Comparison of ENCODE assay signal across 14 mouse cellular contexts in the genomic region with DNA sequence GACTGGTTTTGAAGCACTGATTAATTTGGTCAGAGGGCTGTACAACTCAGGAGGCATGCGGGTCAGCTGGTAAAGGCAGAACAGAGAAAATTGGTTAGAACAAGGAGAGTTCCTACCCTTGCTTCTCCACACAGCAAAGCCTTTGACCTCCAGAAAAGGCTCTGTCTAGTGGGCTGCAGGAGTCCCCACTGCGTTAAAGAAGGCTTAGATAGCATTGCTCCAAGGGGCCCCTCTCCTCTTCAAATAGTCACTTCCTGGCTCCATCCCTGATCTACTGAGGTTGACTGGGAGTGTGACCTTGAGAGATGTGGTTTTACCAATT.
A peak's percentile ranks its signal among the peaks of the same experiment; 100 is the strongest.
DNase-seq lines count a peak whose midpoint lies in the region; ATAC-seq and TF ChIP-seq lines count a peak whose summit lies in the region.
"Had no signal": no experiment of that assay in that cellular context is flagged by ENCODE, and none has a peak within 500 bp of the region (broad histone marks: within the 10 kb centered on the region; RNA-seq: fewer than 3 reads in every experiment).

No protein-coding gene starts in this region.

- H3K27me3 ChIP-seq in forebrain, embryonic 10.5 days (ENCODE audit: poor library complexity, severe bottlenecking): peaks cover 33% of the 10 kb centered on the region
- H3K27me3 ChIP-seq in hindbrain, embryonic 14.5 days (ENCODE audit: control insufficient read depth, insufficient read depth, low read length): no peaks in the 10 kb centered on the region
- H3K27me3 ChIP-seq in midbrain, embryonic 16.5 days (ENCODE audit: control insufficient read depth, insufficient read depth, low read depth, low read length): no peaks in the 10 kb centered on the region
- H3K27me3 ChIP-seq in cerebellum, adult 2 months (ENCODE audit: control insufficient read depth, insufficient read depth, low read length): no peaks in the 10 kb centered on the region

- H3K9ac ChIP-seq in hindbrain, embryonic 14.5 days: peak overlapping the region; percentile 24; the same call in 1 of the 2 replicates
- H3K9ac ChIP-seq in midbrain, embryonic 16.5 days (ENCODE audit: low read depth, low read length): 0 out of 2 replicates have a peak overlapping the region, but pooled peaks have one; percentile 10
- H3K9ac ChIP-seq: embryonic facial prominence, embryonic 15.5 days had no signal

- TF ChIP-seq CTCF in cerebellum, adult 2 months (IDR thresholded peaks at IDR 0.05; ENCODE audit: borderline replicate concordance, insufficient read depth, low read depth, low read length): no peak

- no peak for TF ChIP-seq POLR2A in cerebellum, adult 2 months (IDR thresholded peaks at IDR 0.05; ENCODE audit: borderline replicate concordance, insufficient read depth, low read length)

- peak overlapping the region; percentile 32 for H3K4me2 ChIP-seq in hindbrain, embryonic 14.5 days (replicated peaks)
- H3K4me2 ChIP-seq in midbrain, embryonic 16.5 days (ENCODE audit: low read length): peak overlapping the region; percentile 45
- H3K4me2 ChIP-seq: embryonic facial prominence, embryonic 15.5 days; heart, embryonic 11.5 days had no signal

- peaks cover 74% of the 10 kb centered on the region for H3K4me1 ChIP-seq in forebrain, embryonic 10.5 days
- peaks cover 15% of the 10 kb centered on the region; the same call in 1 of the 2 replicates for H3K4me1 ChIP-seq in hindbrain, embryonic 14.5 days (replicated peaks; ENCODE audit: control insufficient read depth, insufficient read depth, low read length)
- peaks cover 15% of the 10 kb centered on the region for H3K4me1 ChIP-seq in midbrain, embryonic 16.5 days (ENCODE audit: control insufficient read depth, insufficient read depth, low read length)
- H3K4me1 ChIP-seq in cerebellum, adult 2 months (ENCODE audit: control insufficient read depth, insufficient read depth, low read length): no peaks in the 10 kb centered on the region
- H3K4me1 ChIP-seq: embryonic facial prominence, embryonic 15.5 days had no signal

- peak overlapping the region; percentile 60; the same call in 1 of the 2 replicates for H3K27ac ChIP-seq in forebrain, embryonic 10.5 days
- 0 out of 2 replicates have a peak overlapping the region, but pooled peaks have one; percentile 1 for H3K27ac ChIP-seq in hindbrain, embryonic 14.5 days
- H3K27ac ChIP-seq in midbrain, embryonic 16.5 days (ENCODE audit: low read length): no peak overlapping the region; the same call in 1 of the 2 replicates
- no peak overlapping the region for H3K27ac ChIP-seq in cerebellum, adult 2 months (ENCODE audit: insufficient read depth, low read length)
- H3K27ac ChIP-seq: embryonic facial prominence, embryonic 15.5 days; stomach, postnatal 0 days had no signal

- WGBS in forebrain, embryonic 10.5 days: 5% methylated on average over 2 of the region's 2 CpGs
- WGBS in hindbrain, embryonic 14.5 days: 4% methylated on average over 2 of the region's 2 CpGs
- WGBS in midbrain, embryonic 16.5 days: 13% methylated on average over 2 of the region's 2 CpGs
- 54% methylated on average over 2 of the region's 2 CpGs for WGBS in cerebellum, adult 2 months

- DNase-seq in embryo, embryonic 9.5 days (ENCODE audit: extremely low spot score): peak; percentile 43
- no peak for DNase-seq in embryo, embryonic 10.5 days (ENCODE audit: low spot score)
- DNase-seq in forebrain, embryonic 10.5 days (ENCODE audit: extremely low spot score, low spot score): no peak
- no peak for DNase-seq in hindbrain, embryonic 14.5 days (ENCODE audit: low spot score)
- no peak for DNase-seq in cerebellum, adult 2 months
- DNase-seq in layer of hippocampus, adult 9-10 months (ENCODE audit: low spot score): no peak
- DNase-seq: cerebellum, adult 9-10 months; layer of hippocampus, adult 9-11 months; lung, adult 18-20 months had no signal

- peak overlapping the region; percentile 26; the same call in 1 of the 2 replicates for H3K4me3 ChIP-seq in forebrain, embryonic 10.5 days
- H3K4me3 ChIP-seq in hindbrain, embryonic 14.5 days (replicated peaks; ENCODE audit: low read length): no peak overlapping the region
- H3K4me3 ChIP-seq in midbrain, embryonic 16.5 days (ENCODE audit: low read depth, low read length): no peak overlapping the region
- no peak overlapping the region for H3K4me3 ChIP-seq in cerebellum, adult 2 months (replicated peaks; ENCODE audit: insufficient read depth, low read depth, low read length)
- H3K4me3 ChIP-seq: embryonic facial prominence, embryonic 15.5 days had no signal

- no peaks in the 10 kb centered on the region for H3K36me3 ChIP-seq in forebrain, embryonic 10.5 days (replicated peaks)
- no peaks in the 10 kb centered on the region for H3K36me3 ChIP-seq in hindbrain, embryonic 14.5 days (replicated peaks; ENCODE audit: control insufficient read depth, insufficient read depth)
- no peaks in the 10 kb centered on the region for H3K36me3 ChIP-seq in midbrain, embryonic 16.5 days (ENCODE audit: control insufficient read depth, insufficient read depth, low read length)
- H3K36me3 ChIP-seq: embryonic facial prominence, embryonic 15.5 days had no signal

- peak; percentile 63 for ATAC-seq in hindbrain, embryonic 14.5 days (ENCODE audit: low FRiP score)
- ATAC-seq in midbrain, embryonic 16.5 days: peak; percentile 71
- no peak for ATAC-seq in megakaryocyte, adult 5-6 weeks (ENCODE audit: poor library complexity, severe bottlenecking)

- no peaks in the 10 kb centered on the region for H3K9me3 ChIP-seq in forebrain, embryonic 10.5 days
- no peaks in the 10 kb centered on the region for H3K9me3 ChIP-seq in hindbrain, embryonic 14.5 days (ENCODE audit: control insufficient read depth, low read length)
- H3K9me3 ChIP-seq in midbrain, embryonic 16.5 days (replicated peaks; ENCODE audit: control insufficient read depth, low read length, poor library complexity, severe bottlenecking): no peaks in the 10 kb centered on the region
- H3K9me3 ChIP-seq: embryonic facial prominence, embryonic 15.5 days had no signal

Comparison
In these comparisons a context has a peak if more than half of its experiments do, and no peak if none do; other contexts are left out.
1. H3K27ac ChIP-seq: peak in forebrain, embryonic 10.5 days (single experiment) and hindbrain, embryonic 14.5 days (single experiment); none in midbrain, embryonic 16.5 days (single experiment) and cerebellum, adult 2 months (single experiment).